Mouse (Mus musculus): Measurements from ENCODE around the gene Cacna1d. TPM values are rescaled to one million over a fixed set of nuclear protein-coding genes. Genes with fewer than 3 reads are reported as not detected.

Cacna1d gene
- total and polyA plus RNA-seq, 2 experiments from 2014 or later = 5.5 to 8.9 TPM

- Histone ChIP-seq H3K9me3 (replicated peaks; ENCODE audit: control insufficient read depth, low read length) (no peaks in the 10 kb centered on the region), H3K4me2 (ENCODE audit: low read depth, low read length) (no peak overlapping the region), H3K36me3 (replicated peaks; ENCODE audit: control insufficient read depth, insufficient read depth, low read length) (peaks cover 36% of the 10 kb centered on the region), H3K27me3 (ENCODE audit: control insufficient read depth, insufficient read depth, low read length) (no peaks in the 10 kb centered on the region), H3K4me3 (ENCODE audit: low read depth, low read length) (no peak overlapping the region), H3K4me1 (ENCODE audit: control insufficient read depth, insufficient read depth) (no peaks in the 10 kb centered on the region; the same call in 1 of the 2 replicates), H3K9ac (replicated peaks; ENCODE audit: low read depth, low read length) (no peak overlapping the region), H3K27ac (ENCODE audit: low read depth) (no peak overlapping the region)
- TF ChIP-seq EP300 (IDR thresholded peaks at IDR 0.05; ENCODE audit: low read depth) (no peak), CTCF (IDR thresholded peaks at IDR 0.05; ENCODE audit: low read depth) (no peak)
- DNase-seq (ENCODE audit: low spot score) (no peak), ATAC-seq (ENCODE audit: insufficient read depth, low read depth) (no peak)
- WGBS = 92% methylated on average over 12 of the region's 12 CpGs
These were observed 38.2 kb upstream of the Cacna1d start for GRCm38 (mm10) chr14:30529454-30529853.

- Histone ChIP-seq H3K36me3 (replicated peaks; ENCODE audit: control insufficient read depth, insufficient read depth, low read length) (peaks cover 41% of the 10 kb centered on the region), H3K27me3 (ENCODE audit: control insufficient read depth, insufficient read depth, low read length) (no peaks in the 10 kb centered on the region), H3K4me2 (ENCODE audit: low read depth, low read length) (no peak overlapping the region), H3K9ac (replicated peaks; ENCODE audit: low read depth, low read length) (no peak overlapping the region), H3K9me3 (replicated peaks; ENCODE audit: control insufficient read depth, low read length) (no peaks in the 10 kb centered on the region), H3K4me3 (ENCODE audit: low read depth, low read length) (no peak overlapping the region), H3K4me1 (ENCODE audit: control insufficient read depth, insufficient read depth) (no peaks in the 10 kb centered on the region; the same call in 1 of the 2 replicates), H3K27ac (ENCODE audit: low read depth) (no peak overlapping the region)
- WGBS = 53% methylated on average over 5 of the region's 5 CpGs
- ATAC-seq (ENCODE audit: insufficient read depth, low read depth) (no peak), DNase-seq (ENCODE audit: low spot score) (no peak)
- TF ChIP-seq CTCF (IDR thresholded peaks at IDR 0.05; ENCODE audit: low read depth) = no peak
These were observed 37.7 kb upstream of the Cacna1d start for GRCm38 (mm10) chr14:30528961-30529360.

GRCm38 (mm10) chr14:30528392-30528791, 37.1 kb upstream of the Cacna1d start:
- H3K9ac ChIP-seq (replicated peaks; ENCODE audit: low read depth, low read length) = no peak overlapping the region
- H3K36me3 ChIP-seq (replicated peaks; ENCODE audit: control insufficient read depth, insufficient read depth, low read length) = peaks cover 46% of the 10 kb centered on the region
- TF ChIP-seq EP300 (IDR thresholded peaks at IDR 0.05; ENCODE audit: low read depth) = no peak
- H3K27ac ChIP-seq (ENCODE audit: low read depth) = no peak overlapping the region
- 90% methylated on average over 10 of the region's 10 CpGs for WGBS
- H3K4me1 ChIP-seq (ENCODE audit: control insufficient read depth, insufficient read depth) = no peaks in the 10 kb centered on the region; the same call in 1 of the 2 replicates
- no peaks in the 10 kb centered on the region for H3K27me3 ChIP-seq (ENCODE audit: control insufficient read depth, insufficient read depth, low read length)
- ATAC-seq (ENCODE audit: insufficient read depth, low read depth) (no peak), DNase-seq (ENCODE audit: low spot score) (no peak)
- no peak overlapping the region for H3K4me2 ChIP-seq (ENCODE audit: low read depth, low read length)
- H3K4me3 ChIP-seq (ENCODE audit: low read depth, low read length) = no peak overlapping the region
- H3K9me3 ChIP-seq (replicated peaks; ENCODE audit: control insufficient read depth, low read length) = no peaks in the 10 kb centered on the region

DNA sequence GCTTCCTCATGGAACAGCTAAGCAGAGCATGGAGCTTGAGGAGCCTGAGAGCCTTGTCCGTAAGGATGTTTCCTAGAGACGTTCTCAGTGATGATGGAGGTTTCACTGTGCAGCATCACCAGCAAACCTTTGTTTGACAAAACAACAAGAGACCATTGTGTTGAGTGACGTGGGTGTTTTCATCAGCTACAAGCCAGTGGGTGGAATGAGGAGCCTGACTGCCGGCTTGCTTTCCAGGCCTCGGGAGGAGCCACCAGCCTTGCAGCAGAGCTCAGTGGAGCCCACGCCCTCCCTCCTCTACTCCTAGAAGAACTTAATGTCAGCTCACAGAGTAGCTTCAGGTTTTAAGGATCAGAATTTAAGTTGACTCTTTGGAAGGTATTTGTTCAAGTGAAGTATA, 32.1 kb upstream of the Cacna1d start:
- Histone ChIP-seq H3K36me3 (replicated peaks; ENCODE audit: control insufficient read depth, insufficient read depth, low read length) (peaks cover 97% of the 10 kb centered on the region), H3K9me3 (replicated peaks; ENCODE audit: control insufficient read depth, low read length) (no peaks in the 10 kb centered on the region)
- 68% methylated on average over 6 of the region's 6 CpGs for WGBS

GRCm38 (mm10) chr14:30519323-30519722, 28.1 kb upstream of the Cacna1d start:
- DNase-seq (ENCODE audit: low spot score) (no peak), ATAC-seq (ENCODE audit: insufficient read depth, low read depth) (no peak)
- WGBS = 89% methylated on average over 5 of the region's 5 CpGs
- Histone ChIP-seq H3K4me1 (ENCODE audit: control insufficient read depth, insufficient read depth) (no peaks in the 10 kb centered on the region; the same call in 1 of the 2 replicates), H3K9ac (replicated peaks; ENCODE audit: low read depth, low read length) (no peak overlapping the region), H3K4me2 (ENCODE audit: low read depth, low read length) (no peak overlapping the region), H3K9me3 (replicated peaks; ENCODE audit: control insufficient read depth, low read length) (no peaks in the 10 kb centered on the region), H3K27ac (ENCODE audit: low read depth) (no peak overlapping the region), H3K36me3 (replicated peaks; ENCODE audit: control insufficient read depth, insufficient read depth, low read length) (peaks cover 74% of the 10 kb centered on the region), H3K27me3 (ENCODE audit: control insufficient read depth, insufficient read depth, low read length) (no peaks in the 10 kb centered on the region), H3K4me3 (ENCODE audit: low read depth, low read length) (no peak overlapping the region)
- TF ChIP-seq CTCF (IDR thresholded peaks at IDR 0.05; ENCODE audit: low read depth) = no peak
- no peak for TF ChIP-seq EP300 (IDR thresholded peaks at IDR 0.05; ENCODE audit: low read depth)

More for the DNA sequence above, 32.1 kb upstream of the Cacna1d start:
- ATAC-seq (ENCODE audit: insufficient read depth, low read depth) (no peak), DNase-seq (ENCODE audit: low spot score) (no peak)
- Histone ChIP-seq H3K27me3 (ENCODE audit: control insufficient read depth, insufficient read depth, low read length) (no peaks in the 10 kb centered on the region), H3K4me2 (ENCODE audit: low read depth, low read length) (no peak overlapping the region), H3K4me3 (ENCODE audit: low read depth, low read length) (no peak overlapping the region), H3K4me1 (ENCODE audit: control insufficient read depth, insufficient read depth) (no peaks in the 10 kb centered on the region), H3K27ac (ENCODE audit: low read depth) (no peak overlapping the region), H3K9ac (replicated peaks; ENCODE audit: low read depth, low read length) (no peak overlapping the region)
- TF ChIP-seq CTCF (IDR thresholded peaks at IDR 0.05; ENCODE audit: low read depth) (no peak), EP300 (IDR thresholded peaks at IDR 0.05; ENCODE audit: low read depth) (no peak)

Measured in heart, postnatal 0 days (tissue).